Mouse (Mus musculus): ENCODE results near the gene B3galt4. TPM values are rescaled to one million over a fixed set of nuclear protein-coding genes. Genes with fewer than 3 reads are reported as not detected.

The B3galt4 gene
- 3.7 and 4.2 TPM in 2 replicates for polyA plus RNA-seq (2015; fragmentation: Nextera tagmentation; extraction: Ambion mirVana)

DNA sequence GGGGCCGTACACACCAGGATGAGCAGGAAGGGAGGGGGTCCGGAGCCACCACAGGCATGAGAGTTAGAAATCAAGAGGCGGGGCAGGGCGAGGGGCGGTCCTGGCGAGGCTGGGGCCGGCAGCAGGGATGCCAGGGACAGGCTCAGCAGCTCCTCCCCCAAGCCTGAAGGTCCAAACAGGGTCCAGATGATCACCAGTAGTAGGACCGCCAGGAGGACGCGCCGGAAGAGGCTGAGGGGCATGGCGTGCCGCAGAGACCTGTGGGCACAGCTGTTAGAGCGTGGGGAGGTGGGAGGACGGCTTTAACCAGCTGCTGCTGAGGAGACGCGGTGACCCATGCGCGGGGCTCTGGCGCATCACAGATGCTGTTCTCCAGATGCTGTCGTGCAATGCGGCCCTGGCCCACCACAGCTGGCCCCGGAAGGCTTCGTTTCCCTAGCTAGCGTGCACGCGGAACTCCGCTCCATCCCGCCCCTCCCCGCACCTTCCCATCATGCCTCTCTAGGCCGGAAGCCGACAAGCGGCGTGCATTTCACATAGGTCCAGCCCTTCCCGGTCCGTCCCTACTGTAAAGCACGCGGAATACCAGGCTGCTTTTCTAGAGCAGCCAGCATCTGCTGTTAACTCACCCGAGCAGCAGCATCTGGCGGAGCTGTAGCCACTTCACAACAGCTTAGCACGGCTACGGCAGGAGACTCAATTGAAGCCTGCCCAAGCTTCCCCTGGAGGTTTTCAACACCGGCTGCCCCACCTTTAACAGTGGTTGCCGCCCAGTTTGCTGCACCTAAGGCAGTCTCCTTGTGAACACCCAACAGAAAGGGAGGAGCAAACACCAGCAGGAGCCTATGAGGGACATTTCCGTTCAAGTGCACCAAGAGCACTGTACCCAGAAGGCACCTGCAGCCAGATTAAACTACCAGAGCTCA, at the start of gene B3galt4:
B3galt4 (minus strand) TSS at position 468 of the 926 bp plus-strand sequence.

DNA sequence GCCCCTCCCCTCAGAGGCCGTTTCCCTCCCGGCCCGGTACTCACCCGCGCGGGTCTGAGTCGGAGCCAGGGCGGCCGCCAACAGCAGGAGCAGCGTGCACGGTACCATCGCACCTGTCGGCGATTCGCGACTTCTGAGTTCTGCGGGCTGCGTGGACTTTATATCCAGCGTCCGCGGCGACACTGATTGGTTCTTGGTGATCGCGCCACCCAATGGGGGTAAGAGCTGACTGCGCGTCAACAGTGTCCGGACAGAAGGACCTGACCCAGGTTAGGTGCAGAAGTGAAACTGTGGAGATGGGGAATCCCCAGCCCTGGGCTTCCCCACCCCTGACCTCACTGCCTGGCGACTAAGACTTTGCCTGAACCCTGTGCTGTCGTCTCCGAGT, 48.9 kb upstream of the B3galt4 start, which contains the start of gene H2-K1:
H2-K1 (minus strand) TSS at position 198 of the 388 bp plus-strand sequence.

DNA sequence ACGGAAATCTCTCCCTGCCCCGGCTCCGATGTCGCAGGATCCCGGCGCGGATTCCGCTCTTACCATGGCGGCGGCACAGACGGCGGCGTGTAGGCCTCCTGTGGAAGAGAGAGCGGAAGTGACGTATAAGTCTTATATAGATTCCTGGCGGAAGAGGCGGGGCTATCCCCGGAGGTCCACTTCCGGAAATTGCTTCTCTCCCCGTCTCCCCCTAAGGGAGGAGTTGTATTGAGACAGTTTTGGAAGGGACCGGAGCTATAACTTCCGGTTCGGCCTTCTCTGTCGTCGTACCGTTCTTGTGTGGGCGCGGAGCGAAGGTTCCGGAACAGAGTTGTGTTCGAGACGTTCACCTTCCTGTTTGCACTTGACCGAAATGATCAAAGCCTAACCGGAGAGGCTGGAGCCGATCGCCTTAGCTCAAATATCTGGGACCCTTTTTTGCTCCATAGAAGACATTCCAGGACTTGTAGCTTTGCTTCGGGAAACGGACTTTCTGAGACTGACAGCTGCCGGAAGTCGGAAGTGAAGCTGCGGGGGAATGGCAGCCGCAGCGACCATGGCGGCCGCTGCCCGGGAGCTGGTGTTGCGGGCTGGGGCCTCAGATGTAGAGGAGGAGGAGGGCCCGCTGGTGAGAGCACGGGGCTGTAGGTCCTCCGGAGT, 4.4 kb upstream of the B3galt4 start, which contains the start of the genes Vps52 and Rps18:
Vps52 (plus strand) TSS at position 258 of the 660 bp plus-strand sequence.
Rps18 (minus strand) TSS at position 447 of the 660 bp plus-strand sequence.

DNA sequence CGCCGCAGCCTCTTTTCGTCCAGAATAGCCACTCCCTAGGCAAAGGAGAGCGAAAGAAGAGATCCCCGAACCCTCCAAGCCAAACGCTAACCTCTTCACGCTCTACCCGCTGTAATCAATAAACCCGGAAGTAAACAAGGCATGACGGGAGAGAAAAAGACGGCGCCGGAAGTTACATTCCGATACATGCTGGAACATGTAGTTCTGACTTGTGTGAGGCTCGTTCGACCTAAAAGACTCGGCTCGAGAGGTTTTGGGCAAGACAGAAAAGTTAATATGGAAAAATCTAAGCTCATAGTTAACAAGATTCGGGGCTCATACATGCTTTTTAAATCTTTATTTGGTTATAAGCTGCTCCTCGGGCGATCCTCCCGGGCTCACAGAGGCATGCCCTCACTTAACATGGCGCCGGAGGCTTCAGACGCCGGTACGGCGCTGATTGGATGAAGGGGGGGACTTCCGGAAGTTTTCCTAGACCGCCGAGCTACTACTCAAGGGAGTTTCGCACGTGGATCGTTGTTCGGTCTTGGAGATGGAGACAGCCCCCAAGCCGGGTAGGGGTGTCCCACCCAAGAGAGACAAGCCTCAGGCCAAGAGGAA, 11.0 kb downstream of the B3galt4 start, which contains the start of the genes Pfdn6 and Wdr46:
Pfdn6 (minus strand) TSS at position 138 of the 600 bp plus-strand sequence.
Wdr46 (plus strand) TSS at position 455 of the 600 bp plus-strand sequence.

DNA sequence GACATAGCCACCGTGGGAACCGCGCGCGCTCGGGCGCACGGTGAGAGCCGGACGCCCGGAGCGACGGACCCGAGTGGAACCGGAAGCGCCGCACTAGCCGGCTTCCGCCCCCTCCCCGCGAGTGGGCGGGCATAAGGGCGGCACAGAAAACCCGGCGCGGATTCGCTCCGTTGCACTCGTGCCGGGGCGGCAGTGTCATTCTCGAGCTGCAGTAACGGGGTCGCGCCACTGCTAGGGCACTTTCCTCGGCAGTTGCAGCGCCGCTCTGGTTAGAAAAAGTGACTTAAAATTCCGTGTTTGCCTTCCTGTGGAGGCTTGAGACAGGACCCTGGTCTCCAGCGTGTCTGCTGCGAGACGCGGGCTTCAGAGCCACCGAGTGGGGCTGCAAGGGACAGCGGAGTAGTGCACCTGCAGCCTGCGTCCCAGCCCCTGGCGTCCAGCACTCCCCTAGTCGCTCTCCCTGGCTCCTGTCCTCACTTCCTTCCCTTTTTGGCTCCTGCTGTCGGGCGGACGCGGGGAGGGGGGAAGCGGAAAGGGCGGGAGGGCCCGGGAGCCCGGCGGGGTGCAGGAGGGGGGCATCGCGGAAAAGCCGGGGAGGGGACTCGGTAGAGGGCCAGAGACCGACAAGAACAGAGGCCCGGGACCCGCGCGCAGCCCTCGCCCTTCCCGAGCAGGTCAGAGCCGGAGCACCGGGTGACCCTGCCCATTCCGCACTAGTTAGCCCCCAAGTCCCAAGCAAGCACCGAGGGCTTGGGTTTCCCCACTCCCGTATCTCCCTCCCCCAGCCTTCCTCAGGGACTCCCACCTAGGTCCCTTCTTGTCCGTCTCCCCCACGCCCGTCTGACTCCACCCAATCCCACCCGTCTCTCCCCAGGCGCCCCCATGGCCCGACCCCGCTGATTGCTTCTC, 21.7 kb downstream of the B3galt4 start, which contains the start of gene Rgl2:
Rgl2 (plus strand) TSS at position 173 of the 909 bp plus-strand sequence.

DNA sequence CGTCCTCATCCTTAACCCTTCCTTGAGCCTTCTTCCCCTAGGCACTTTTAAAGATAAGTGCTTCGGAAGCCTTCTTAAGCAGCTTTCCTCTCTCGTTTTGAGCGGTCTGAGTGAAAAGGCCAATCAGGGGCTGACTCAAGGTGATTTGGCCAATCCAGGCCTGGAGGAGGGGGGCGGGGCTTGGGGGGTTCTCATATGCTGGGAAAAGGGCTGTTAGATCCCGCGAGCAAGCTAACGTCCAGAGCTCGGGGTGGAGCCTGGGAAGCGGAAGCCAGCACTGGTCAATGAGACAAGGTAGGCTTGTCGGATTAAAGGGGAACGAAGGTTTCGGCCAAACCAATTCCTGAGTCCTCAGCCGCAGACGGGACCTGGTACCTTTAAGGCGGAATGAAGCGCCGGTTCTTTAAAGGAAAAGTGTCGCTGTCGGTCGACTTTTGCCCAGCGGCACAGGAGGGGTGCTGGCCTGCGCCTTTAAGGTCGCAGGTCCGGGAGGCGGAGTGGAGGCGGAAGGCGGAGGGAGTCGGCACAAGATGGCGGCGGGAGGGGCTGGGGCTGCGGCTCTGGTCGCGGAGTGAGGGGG, 35.5 kb downstream of the B3galt4 start, which contains the start of the genes Tapbp and Zbtb22:
Tapbp (plus strand) TSS at position 229 of the 580 bp plus-strand sequence.
Zbtb22 (plus strand) TSS at position 234 of the 580 bp plus-strand sequence.

DNA sequence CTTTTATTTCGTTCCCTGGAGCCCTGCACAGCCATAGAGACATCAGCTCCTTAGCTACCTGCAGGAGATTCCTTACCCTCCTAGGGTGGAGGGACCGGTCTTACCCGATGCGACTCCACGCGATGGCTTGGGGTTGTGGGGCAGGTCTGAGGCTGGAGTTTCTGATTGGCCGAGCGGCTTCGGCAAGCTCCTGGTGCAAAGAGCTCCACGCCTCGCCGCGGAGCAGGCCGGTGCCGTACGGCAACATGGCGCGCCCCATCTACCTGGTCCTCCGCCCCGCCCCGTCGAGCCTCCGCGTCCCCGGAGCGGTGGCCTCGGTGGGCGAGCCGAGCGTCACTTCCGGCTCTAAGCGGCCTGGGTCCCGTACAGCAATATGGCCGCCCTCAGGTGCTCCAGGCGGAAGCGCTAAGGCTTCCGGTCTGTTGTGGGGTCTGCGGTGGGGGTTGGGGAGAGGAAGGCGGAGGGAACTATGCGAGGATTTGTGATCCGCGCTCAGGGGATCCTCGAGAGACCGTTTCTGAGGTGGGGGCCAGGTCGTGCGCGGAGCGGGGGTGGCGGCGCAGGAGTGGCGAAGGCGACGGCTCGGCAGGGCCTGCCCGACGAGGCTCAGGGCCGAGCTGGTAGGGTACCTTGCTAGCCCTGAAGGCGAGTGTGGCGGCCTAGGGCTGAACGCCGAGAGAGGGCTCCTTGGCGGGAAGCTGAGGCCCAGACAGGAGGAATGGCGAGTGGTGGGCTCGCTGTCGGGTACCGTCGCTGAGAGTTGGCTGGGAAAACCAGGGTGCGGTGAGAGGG, 42.0 kb downstream of the B3galt4 start, which contains the start of gene Daxx:
Daxx (plus strand) TSS at position 338 of the 792 bp plus-strand sequence.

DNA sequence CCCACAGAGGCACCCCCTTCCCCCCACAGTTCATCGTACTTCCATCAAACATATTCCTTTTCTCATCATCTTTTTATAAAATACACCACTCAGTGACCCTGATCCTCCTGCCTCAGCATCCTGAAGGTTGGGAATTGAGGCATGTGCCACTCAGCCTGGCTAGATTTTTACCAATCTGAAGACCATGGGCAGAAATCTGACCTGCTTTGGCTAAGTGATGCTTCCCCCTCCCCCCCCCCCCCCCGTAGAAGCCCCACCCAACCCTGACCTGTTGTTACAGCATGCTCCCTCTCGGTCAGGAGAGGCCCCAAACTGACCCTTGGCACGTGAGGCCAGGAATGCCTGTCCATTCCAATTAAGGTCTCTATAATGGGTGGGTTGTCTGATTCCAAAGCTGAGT, 46.5 kb downstream of the B3galt4 start, which contains the start of gene Platr17:
Platr17 (plus strand) TSS at position 301 of the 400 bp plus-strand sequence.

Other genes starting within 250 kb of the B3galt4 start
- gene March2, start 232.8 kb downstream of the B3galt4 start, polyA plus RNA-seq (2015; fragmentation: Nextera tagmentation; extraction: Ambion mirVana) = 242 and 248 TPM in 2 replicates
- gene Rab11b, start 191.0 kb downstream of the B3galt4 start, polyA plus RNA-seq (2015; fragmentation: Nextera tagmentation; extraction: Ambion mirVana) = 138 and 157 TPM in 2 replicates
- 37.2 and 37.6 TPM in 2 replicates for gene Angptl4, start 169.7 kb downstream of the B3galt4 start, polyA plus RNA-seq (2015; fragmentation: Nextera tagmentation; extraction: Ambion mirVana)
- gene Kank3, start 141.0 kb downstream of the B3galt4 start, polyA plus RNA-seq (2015; fragmentation: Nextera tagmentation; extraction: Ambion mirVana) = 27.7 and 41.7 TPM in 2 replicates
- 1,075 and 1,076 TPM in 2 replicates for gene Rps28, start 126.9 kb downstream of the B3galt4 start, polyA plus RNA-seq (2015; fragmentation: Nextera tagmentation; extraction: Ambion mirVana)
- 294 and 300 TPM in 2 replicates for gene Ndufa7, start 126.9 kb downstream of the B3galt4 start, polyA plus RNA-seq (2015; fragmentation: Nextera tagmentation; extraction: Ambion mirVana)
- 14.3 and 19.1 TPM in 2 replicates for gene Cd320, start 108.4 kb downstream of the B3galt4 start, polyA plus RNA-seq (2015; fragmentation: Nextera tagmentation; extraction: Ambion mirVana)
- gene Gm7029, start 77.7 kb downstream of the B3galt4 start, polyA plus RNA-seq (2015; fragmentation: Nextera tagmentation; extraction: Ambion mirVana) = not detected in 2 replicates
- gene Kifc1, start 60.8 kb downstream of the B3galt4 start, polyA plus RNA-seq (2015; fragmentation: Nextera tagmentation; extraction: Ambion mirVana) = 7.4 and 8.4 TPM in 2 replicates
- gene Platr17, start 46.4 kb downstream of the B3galt4 start, polyA plus RNA-seq (2015; fragmentation: Nextera tagmentation; extraction: Ambion mirVana) = 0.77 and 1.2 TPM in 2 replicates
- 27.0 and 29.1 TPM in 2 replicates for gene Daxx, start 42.1 kb downstream of the B3galt4 start, polyA plus RNA-seq (2015; fragmentation: Nextera tagmentation; extraction: Ambion mirVana)
- 70.3 and 83.6 TPM in 2 replicates for gene Tapbp, start 35.6 kb downstream of the B3galt4 start, polyA plus RNA-seq (2015; fragmentation: Nextera tagmentation; extraction: Ambion mirVana)
- gene Zbtb22, start 35.6 kb downstream of the B3galt4 start, polyA plus RNA-seq (2015; fragmentation: Nextera tagmentation; extraction: Ambion mirVana) = 11.8 and 12.6 TPM in 2 replicates
- 16.8 and 22.9 TPM in 2 replicates for gene Rgl2, start 21.9 kb downstream of the B3galt4 start, polyA plus RNA-seq (2015; fragmentation: Nextera tagmentation; extraction: Ambion mirVana)
- gene Pfdn6, start 11.1 kb downstream of the B3galt4 start, polyA plus RNA-seq (2015; fragmentation: Nextera tagmentation; extraction: Ambion mirVana) = 147 and 152 TPM in 2 replicates
- 20.6 and 20.9 TPM in 2 replicates for gene Wdr46, start 10.8 kb downstream of the B3galt4 start, polyA plus RNA-seq (2015; fragmentation: Nextera tagmentation; extraction: Ambion mirVana)
- gene Vps52, start 4.3 kb upstream of the B3galt4 start, polyA plus RNA-seq (2015; fragmentation: Nextera tagmentation; extraction: Ambion mirVana) = 25.5 and 27.2 TPM in 2 replicates
- 2,156 and 2,219 TPM in 2 replicates for gene Rps18, start 4.5 kb upstream of the B3galt4 start, polyA plus RNA-seq (2015; fragmentation: Nextera tagmentation; extraction: Ambion mirVana)
- 186 and 228 TPM in 2 replicates for gene H2-K1, start 48.9 kb upstream of the B3galt4 start, polyA plus RNA-seq (2015; fragmentation: Nextera tagmentation; extraction: Ambion mirVana)
- gene Ring1, start 73.2 kb upstream of the B3galt4 start, polyA plus RNA-seq (2015; fragmentation: Nextera tagmentation; extraction: Ambion mirVana) = 8.9 and 11.6 TPM in 2 replicates
- gene H2-Ke6, start 76.6 kb upstream of the B3galt4 start, polyA plus RNA-seq (2015; fragmentation: Nextera tagmentation; extraction: Ambion mirVana) = 36.1 and 46.0 TPM in 2 replicates
- 58.1 and 68.4 TPM in 2 replicates for gene Slc39a7, start 80.2 kb upstream of the B3galt4 start, polyA plus RNA-seq (2015; fragmentation: Nextera tagmentation; extraction: Ambion mirVana)
- 26.4 and 30.3 TPM in 2 replicates for gene Rxrb, start 80.3 kb upstream of the B3galt4 start, polyA plus RNA-seq (2015; fragmentation: Nextera tagmentation; extraction: Ambion mirVana)
- gene Col11a2, start 87.9 kb upstream of the B3galt4 start, polyA plus RNA-seq (2015; fragmentation: Nextera tagmentation; extraction: Ambion mirVana) = 0.32 and 0.93 TPM in 2 replicates
- 2.5 and 4.4 TPM in 2 replicates for gene H2-Oa, start 140.9 kb upstream of the B3galt4 start, polyA plus RNA-seq (2015; fragmentation: Nextera tagmentation; extraction: Ambion mirVana)
- gene H2-DMa, start 168.1 kb upstream of the B3galt4 start, polyA plus RNA-seq (2015; fragmentation: Nextera tagmentation; extraction: Ambion mirVana) = 19.0 and 25.7 TPM in 2 replicates
- gene Brd2, start 171.1 kb upstream of the B3galt4 start, polyA plus RNA-seq (2015; fragmentation: Nextera tagmentation; extraction: Ambion mirVana) = 56.4 and 65.3 TPM in 2 replicates
- 4.8 and 5.6 TPM in 2 replicates for gene H2-DMb2, start 191.8 kb upstream of the B3galt4 start, polyA plus RNA-seq (2015; fragmentation: Nextera tagmentation; extraction: Ambion mirVana)
- gene H2-DMb1, start 201.6 kb upstream of the B3galt4 start, polyA plus RNA-seq (2015; fragmentation: Nextera tagmentation; extraction: Ambion mirVana) = 4.4 and 8.9 TPM in 2 replicates
- 15.1 and 20.2 TPM in 2 replicates for gene Tap1, start 236.1 kb upstream of the B3galt4 start, polyA plus RNA-seq (2015; fragmentation: Nextera tagmentation; extraction: Ambion mirVana)
- gene Psmb9, start 236.3 kb upstream of the B3galt4 start, polyA plus RNA-seq (2015; fragmentation: Nextera tagmentation; extraction: Ambion mirVana) = 33.4 and 43.3 TPM in 2 replicates
- gene Psmb8, start 246.2 kb upstream of the B3galt4 start, polyA plus RNA-seq (2015; fragmentation: Nextera tagmentation; extraction: Ambion mirVana) = 65.0 and 89.6 TPM in 2 replicates

Measured in spleen, postnatal 0 days (tissue).